Mouse (Mus musculus) limb, embryonic 14.5 days (tissue): ENCODE data around the gene Magi1. TPM values are rescaled to one million over a fixed set of nuclear protein-coding genes. Genes with fewer than 3 reads are reported as not detected.

Experiments used
- ATAC-seq: fragments of 200-750 bp; cut with Nextera tagmentation; 2 replicates; pipeline ENCODE4 v1.8.0; 2017; ENCODE audit warnings: low read depth, moderate number of reproducible peaks, moderate TSS enrichment; ENCODE audit not compliant: low FRiP score
- DNase-seq: peaks from one replicate; pipeline ENCODE4 v3.0.0-alpha.2; 2015; ENCODE audit warnings: low spot score
- H3K27ac ChIP-seq: fragments of 300-500 bp; sonication (generic); replicated peaks from 2 replicates; pipeline ENCODE4 v1.5.1; 2014; ENCODE audit warnings: low read depth, mild to moderate bottlenecking, low read length, moderate library complexity, mixed read lengths
- H3K27me3 ChIP-seq: fragments of 300-500 bp; sonication (generic); 2 replicates; pipeline ENCODE4 v1.6.1; 2014; ENCODE audit warnings: low read length, mixed read lengths; ENCODE audit not compliant: control insufficient read depth, insufficient read depth
- H3K36me3 ChIP-seq: fragments of 300-500 bp; sonication (generic); 2 replicates; pipeline ENCODE4 v1.6.1; 2014; ENCODE audit warnings: mild to moderate bottlenecking, low read length, moderate library complexity, mixed read lengths; ENCODE audit not compliant: control insufficient read depth, insufficient read depth
- H3K4me1 ChIP-seq: fragments of 300-500 bp; sonication (generic); 2 replicates; pipeline ENCODE4 v1.6.1; 2014; ENCODE audit warnings: antibody characterized with exemption, low read length, mixed read lengths; ENCODE audit not compliant: control insufficient read depth, insufficient read depth
- H3K4me2 ChIP-seq: fragments of 300-500 bp; sonication (generic); replicated peaks from 2 replicates; pipeline ENCODE4 v1.6.1; 2014; ENCODE audit warnings: low read depth, mild to moderate bottlenecking, low read length, moderate library complexity; ENCODE audit not compliant: severe bottlenecking
- H3K4me3 ChIP-seq: fragments of 300-500 bp; sonication (generic); replicated peaks from 2 replicates; pipeline ENCODE4 v1.5.1; 2014; ENCODE audit warnings: low read length
- H3K9ac ChIP-seq: fragments of 300-500 bp; sonication (generic); 2 replicates; pipeline ENCODE4 v1.6.1; 2014; ENCODE audit warnings: mild to moderate bottlenecking, low read depth, low read length, moderate library complexity; ENCODE audit not compliant: severe bottlenecking
- H3K9me3 ChIP-seq: fragments of 300-500 bp; sonication (generic); 2 replicates; pipeline ENCODE4 v1.6.1; 2016; ENCODE audit warnings: low read length; ENCODE audit not compliant: control insufficient read depth
- POLR2A ChIP-seq: fragments of 200-500 bp; IDR thresholded peaks from 2 replicates; pipeline ENCODE4 v1.8.0; 2012; ENCODE audit warnings: inconsistent platforms, mild to moderate bottlenecking, moderate library complexity, borderline replicate concordance; ENCODE audit not compliant: insufficient read depth, insufficient read length; ENCODE audit errors: extremely low read depth
- WGBS: fragments of 180-500 bp; shearing (Covaris S2); extraction: QIAGEN DNeasy Blood & Tissue Kit; methylation state at CpG from one replicate; pipeline ENCODE4 v1.1.7; 2014; 5-methylcytosine and 5-hydroxymethylcytosine counted together
- polyA plus RNA-seq, 2 experiments: library from polyadenylated mRNA; depleted of rRNA in 1 of 2; stranded (reverse) in 1 of 2; unstranded in 1 of 2; fragments of >200 nt; fragmentation: Nextera tagmentation in 1 of 2; extraction: Ambion mirVana in 1 of 2; gene quantifications; 2 replicates each; pipeline versions ENCODE4 v1.2.1 to v1.2.3; 2012 to 2014

The Magi1 gene
- polyA plus RNA-seq, 2 experiments = 9.7 to 15.0 TPM

GRCm38 (mm10) chr6:93911420-93911819 lies 372.3 kb downstream of the Magi1 start:
- H3K27me3 ChIP-seq = no peaks in the 10 kb centered on the region
- H3K4me2 ChIP-seq = peak overlapping the region; percentile 81
- H3K9me3 ChIP-seq = no peaks in the 10 kb centered on the region
- 52% methylated on average over 2 of the region's 2 CpGs for WGBS
- ATAC-seq (no peak), DNase-seq (no peak)
- TF ChIP-seq POLR2A = no peak
- H3K9ac ChIP-seq = no peak overlapping the region; the same call in 1 of the 2 replicates
- peaks cover 31% of the 10 kb centered on the region for H3K4me1 ChIP-seq
- peak overlapping the region; percentile 36; the same call in 1 of the 2 replicates for H3K4me3 ChIP-seq
- H3K27ac ChIP-seq = peak overlapping the region; percentile 53; the same call in 1 of the 2 replicates
- no peaks in the 10 kb centered on the region for H3K36me3 ChIP-seq

- Histone ChIP-seq H3K4me2 (no peak overlapping the region), H3K27ac (no peak overlapping the region), H3K27me3 (no peaks in the 10 kb centered on the region), H3K9me3 (no peaks in the 10 kb centered on the region), H3K4me3 (no peak overlapping the region), H3K36me3 (no peaks in the 10 kb centered on the region), H3K4me1 (peaks cover 31% of the 10 kb centered on the region), H3K9ac (no peak overlapping the region)
- no peak for TF ChIP-seq POLR2A
- ATAC-seq (no peak), DNase-seq (no peak)
- WGBS = 83% methylated on average over 4 of the region's 4 CpGs
These were observed 373.7 kb downstream of the Magi1 start for GRCm38 (mm10) chr6:93909976-93910375.

GRCm38 (mm10) chr6:93904987-93905386 lies 378.7 kb downstream of the Magi1 start:
- no peak overlapping the region for H3K27ac ChIP-seq
- H3K27me3 ChIP-seq = no peaks in the 10 kb centered on the region
- DNase-seq (no peak), ATAC-seq (no peak)
- H3K36me3 ChIP-seq = no peaks in the 10 kb centered on the region
- no peaks in the 10 kb centered on the region for H3K4me1 ChIP-seq
- H3K9me3 ChIP-seq = no peaks in the 10 kb centered on the region
- H3K4me3 ChIP-seq = no peak overlapping the region
- WGBS = 75% methylated on average over 2 of the region's 2 CpGs
- H3K4me2 ChIP-seq = no peak overlapping the region
- H3K9ac ChIP-seq = no peak overlapping the region
- no peak for TF ChIP-seq POLR2A

GRCm38 (mm10) chr6:93902239-93902638 lies 381.5 kb downstream of the Magi1 start:
- no peak for ATAC-seq
- no peak for TF ChIP-seq POLR2A
- DNase-seq = no peak
- Histone ChIP-seq H3K9me3 (no peaks in the 10 kb centered on the region), H3K9ac (no peak overlapping the region), H3K4me1 (no peaks in the 10 kb centered on the region), H3K27ac (no peak overlapping the region), H3K4me3 (no peak overlapping the region), H3K4me2 (no peak overlapping the region), H3K27me3 (no peaks in the 10 kb centered on the region), H3K36me3 (no peaks in the 10 kb centered on the region)
- WGBS = 92% methylated on average over 2 of the region's 2 CpGs

- ATAC-seq (no peak), DNase-seq (no peak)
- Histone ChIP-seq H3K36me3 (no peaks in the 10 kb centered on the region), H3K9me3 (no peaks in the 10 kb centered on the region), H3K4me2 (no peak overlapping the region), H3K4me3 (no peak overlapping the region), H3K9ac (no peak overlapping the region), H3K4me1 (no peaks in the 10 kb centered on the region), H3K27me3 (no peaks in the 10 kb centered on the region), H3K27ac (no peak overlapping the region)
- WGBS = 85% methylated on average over 2 of the region's 2 CpGs
- TF ChIP-seq POLR2A = no peak
These were observed 382.3 kb downstream of the Magi1 start for GRCm38 (mm10) chr6:93901408-93901807.

- no peaks in the 10 kb centered on the region for H3K4me1 ChIP-seq
- no peaks in the 10 kb centered on the region for H3K9me3 ChIP-seq
- H3K9ac ChIP-seq = no peak overlapping the region
- H3K27me3 ChIP-seq = no peaks in the 10 kb centered on the region
- no peak overlapping the region for H3K4me2 ChIP-seq
- ATAC-seq = no peak
- no peak for DNase-seq
- no peaks in the 10 kb centered on the region for H3K36me3 ChIP-seq
- WGBS = 74% methylated on average over 2 of the region's 2 CpGs
- TF ChIP-seq POLR2A = no peak
- no peak overlapping the region for H3K27ac ChIP-seq
- H3K4me3 ChIP-seq = no peak overlapping the region
These were observed 386.2 kb downstream of the Magi1 start for GRCm38 (mm10) chr6:93897512-93897911.
